Mouse (Mus musculus) forebrain, embryonic 15.5 days (tissue): ENCODE results near the gene Fbxo47. TPM values are rescaled to one million over a fixed set of nuclear protein-coding genes. Genes with fewer than 3 reads are reported as not detected.

Experiments used
- ATAC-seq: fragments of 200-750 bp; cut with Nextera tagmentation; replicated peaks from 2 replicates; pipeline ENCODE4 v1.8.0; 2017; ENCODE audit warnings: mild to moderate bottlenecking, moderate TSS enrichment, moderate library complexity
- H3K27ac ChIP-seq: fragments of 300-500 bp; sonication (generic); replicated peaks from 2 replicates; pipeline ENCODE4 v1.5.1; 2015; ENCODE audit warnings: mild to moderate bottlenecking, inconsistent platforms
- H3K27me3 ChIP-seq: fragments of 300-500 bp; sonication (generic); 2 replicates; pipeline ENCODE4 v1.6.1; 2015; ENCODE audit warnings: inconsistent platforms
- H3K36me3 ChIP-seq: fragments of 300-500 bp; sonication (generic); 2 replicates; pipeline ENCODE4 v1.6.1; 2015; ENCODE audit warnings: mild to moderate bottlenecking, inconsistent platforms
- H3K4me1 ChIP-seq: fragments of 300-500 bp; sonication (generic); 2 replicates; pipeline ENCODE4 v1.6.1; 2015; ENCODE audit warnings: inconsistent platforms
- H3K4me2 ChIP-seq: fragments of 300-500 bp; sonication (generic); replicated peaks from 2 replicates; pipeline ENCODE4 v1.6.1; 2015; ENCODE audit warnings: mild to moderate bottlenecking, inconsistent platforms
- H3K4me3 ChIP-seq: fragments of 300-500 bp; sonication (generic); 2 replicates; pipeline ENCODE4 v1.5.1; 2015; ENCODE audit warnings: mild to moderate bottlenecking, inconsistent platforms
- H3K9ac ChIP-seq: fragments of 300-500 bp; sonication (generic); replicated peaks from 2 replicates; pipeline ENCODE4 v1.6.1; 2015; ENCODE audit warnings: mild to moderate bottlenecking, inconsistent platforms
- H3K9me3 ChIP-seq: fragments of 300-500 bp; sonication (generic); 2 replicates; pipeline ENCODE4 v1.6.1; 2016; ENCODE audit warnings: inconsistent platforms
- WGBS: fragments of 180-500 bp; shearing (Covaris S2); methylation state at CpG from one replicate; pipeline ENCODE4 v1.1.7; 2015; ENCODE audit warnings: mixed read lengths; 5-methylcytosine and 5-hydroxymethylcytosine counted together
- polyA plus RNA-seq: library from polyadenylated mRNA; unstranded; fragments of >200 nt; fragmentation: Nextera tagmentation; extraction: Ambion mirVana; gene quantifications from 2 replicates; pipeline ENCODE4 v1.2.1, GENCODE M21; 2015

Fbxo47 gene
- 0.67 and 1.0 TPM in 2 replicates for polyA plus RNA-seq

DNA sequence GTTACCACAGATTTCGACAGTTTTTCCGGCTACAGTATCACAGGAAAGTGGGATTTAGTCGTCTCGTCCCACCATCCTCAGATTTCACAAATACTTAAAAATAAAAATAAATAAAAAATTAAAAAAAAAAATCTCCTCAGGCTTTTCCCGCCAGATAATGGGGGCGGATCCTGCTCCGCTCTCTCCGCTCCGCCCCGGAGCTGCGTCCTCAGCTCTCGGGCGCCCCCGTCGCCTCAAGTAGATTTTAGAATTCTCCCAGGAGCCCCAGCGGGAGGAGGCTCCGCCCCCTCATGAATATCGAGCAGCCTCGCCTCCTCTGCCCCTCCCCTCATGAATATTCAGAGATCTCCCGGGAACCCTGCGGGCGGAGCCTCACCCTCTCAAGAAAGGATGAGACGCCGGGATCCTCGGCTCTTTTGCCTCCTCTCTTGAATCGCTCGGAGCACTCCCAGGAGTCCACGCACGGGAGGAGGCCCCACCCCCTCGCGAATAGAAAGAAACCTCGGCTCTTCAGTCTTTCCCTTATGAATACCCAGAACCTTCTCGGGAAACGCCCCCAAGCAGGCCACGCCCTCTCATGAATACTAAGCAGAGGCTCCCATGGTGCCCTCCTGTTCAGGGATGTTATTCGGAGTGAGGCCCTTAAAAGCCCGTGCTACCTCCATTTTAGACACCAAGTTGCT is at the start of gene Fbxo47:
Fbxo47 (minus strand) TSS at position 237 of the 683 bp plus-strand sequence.
- Histone ChIP-seq H3K27ac (peak within 1 kb of the TSS; percentile 94), H3K9me3 (no peaks in the 10 kb centered on the region), H3K36me3 (no peaks in the 10 kb centered on the region), H3K27me3 (no peaks in the 10 kb centered on the region), H3K4me3 (peak within 1 kb of the TSS; percentile 53), H3K9ac (peak within 1 kb of the TSS; percentile 44), H3K4me1 (no peaks in the 10 kb centered on the region), H3K4me2 (peak within 1 kb of the TSS; percentile 57)
- WGBS, result under 1% methylated on average over 37 of the region's 37 CpGs
- ATAC-seq, result peak; percentile 96

DNA sequence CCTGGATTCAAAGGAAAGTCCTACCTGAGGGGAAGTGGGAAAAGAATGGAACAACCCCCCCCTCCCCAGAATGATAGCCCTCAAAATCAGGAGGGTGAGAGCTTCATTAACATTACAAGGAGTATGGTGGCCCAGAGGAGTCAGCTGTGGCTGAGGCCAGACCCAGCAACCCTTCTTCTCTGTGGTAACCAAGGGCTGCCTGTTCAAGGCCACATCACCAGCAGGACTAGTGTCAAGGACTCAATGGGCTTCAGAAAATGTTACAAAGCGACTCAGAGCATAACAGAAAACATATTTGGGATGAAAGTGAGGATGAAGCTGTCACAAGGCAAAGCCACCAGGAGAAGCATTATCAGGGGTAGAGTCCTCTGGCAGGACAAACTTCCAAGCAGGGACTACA is 49.6 kb upstream of the Fbxo47 start:
- Histone ChIP-seq H3K4me1 (no peaks in the 10 kb centered on the region), H3K9me3 (no peaks in the 10 kb centered on the region), H3K9ac (no peak overlapping the region), H3K27ac (no peak overlapping the region), H3K4me2 (no peak overlapping the region), H3K4me3 (no peak overlapping the region), H3K36me3 (no peaks in the 10 kb centered on the region), H3K27me3 (no peaks in the 10 kb centered on the region)
- no peak for ATAC-seq
- WGBS, result 70% methylated on average over 1 of the region's 1 CpGs

DNA sequence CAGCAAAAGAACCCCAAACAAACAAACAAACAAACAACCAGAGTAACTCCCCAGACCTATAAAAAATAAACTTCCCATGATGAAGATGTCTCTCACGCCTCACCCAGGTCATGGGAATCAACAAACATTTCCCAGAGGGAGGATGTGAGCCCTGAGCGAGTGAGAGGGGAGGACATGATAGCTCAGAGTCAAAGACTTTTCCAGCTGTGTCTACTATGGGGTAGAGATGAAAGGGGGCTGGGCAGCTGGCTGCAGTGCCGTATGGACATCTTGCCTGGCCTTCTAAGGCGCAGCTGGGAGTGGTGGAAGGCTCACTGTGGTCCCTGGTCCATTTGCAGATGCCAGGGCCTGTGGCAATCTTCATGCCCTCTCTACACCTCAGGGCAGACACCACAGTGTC is 45.0 kb upstream of the Fbxo47 start:
- no peaks in the 10 kb centered on the region for H3K36me3 ChIP-seq
- WGBS, result 79% methylated on average over 4 of the region's 4 CpGs
- ATAC-seq, result no peak
- no peak overlapping the region for H3K4me3 ChIP-seq
- H3K4me1 ChIP-seq, result no peaks in the 10 kb centered on the region
- H3K27me3 ChIP-seq, result no peaks in the 10 kb centered on the region
- H3K9me3 ChIP-seq, result no peaks in the 10 kb centered on the region
- H3K9ac ChIP-seq, result no peak overlapping the region
- no peak overlapping the region for H3K4me2 ChIP-seq
- H3K27ac ChIP-seq, result no peak overlapping the region

DNA sequence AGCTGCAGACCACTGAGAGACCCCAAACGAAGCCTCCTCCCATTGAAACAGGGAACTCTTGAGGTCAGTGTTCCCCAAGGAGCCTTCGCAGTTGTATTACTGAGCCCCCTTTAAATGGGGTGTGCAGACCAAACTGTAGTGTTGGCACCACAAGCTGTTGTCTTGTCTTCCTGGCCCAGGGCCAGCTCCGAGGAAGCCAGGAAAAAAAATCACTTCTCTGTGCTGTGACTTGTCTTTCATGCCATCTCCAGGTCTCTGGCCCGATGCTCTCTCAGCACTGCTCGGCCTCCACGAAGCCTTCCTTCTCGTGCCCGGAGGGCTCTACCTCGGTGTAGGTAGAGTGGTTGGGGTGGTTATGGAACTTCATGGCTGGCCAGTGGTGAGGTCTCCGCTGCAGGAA is 40.3 kb upstream of the Fbxo47 start:
- Histone ChIP-seq H3K4me1 (no peaks in the 10 kb centered on the region), H3K9me3 (no peaks in the 10 kb centered on the region), H3K27ac (no peak overlapping the region), H3K27me3 (no peaks in the 10 kb centered on the region), H3K4me2 (no peak overlapping the region), H3K36me3 (no peaks in the 10 kb centered on the region), H3K9ac (no peak overlapping the region), H3K4me3 (no peak overlapping the region)
- no peak for ATAC-seq
- 84% methylated on average over 10 of the region's 10 CpGs for WGBS

DNA sequence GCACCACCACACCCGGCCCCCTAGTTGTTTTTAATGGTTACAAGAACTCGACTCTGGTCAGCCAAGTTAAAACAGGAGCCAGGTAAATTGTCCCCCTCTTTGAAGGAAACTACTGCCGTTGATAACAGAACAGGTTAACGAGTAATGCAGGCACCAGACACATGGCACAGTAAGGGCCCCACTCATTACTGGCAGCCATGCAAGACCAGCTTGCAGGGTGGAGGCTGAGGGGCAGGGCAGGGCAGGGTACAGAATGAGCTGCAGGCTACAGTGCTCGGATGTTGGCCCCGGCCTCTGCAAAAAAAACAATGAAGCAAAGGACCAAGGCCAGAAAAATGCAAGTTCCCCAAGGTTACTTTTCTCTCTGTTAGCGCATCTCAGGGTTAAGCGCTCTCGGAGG is 39.7 kb upstream of the Fbxo47 start:
- no peak overlapping the region for H3K9ac ChIP-seq
- no peak for ATAC-seq
- no peak overlapping the region for H3K4me2 ChIP-seq
- no peaks in the 10 kb centered on the region for H3K9me3 ChIP-seq
- 72% methylated on average over 9 of the region's 9 CpGs for WGBS
- no peaks in the 10 kb centered on the region for H3K27me3 ChIP-seq
- H3K4me3 ChIP-seq, result no peak overlapping the region
- H3K36me3 ChIP-seq, result no peaks in the 10 kb centered on the region
- no peaks in the 10 kb centered on the region for H3K4me1 ChIP-seq
- no peak overlapping the region for H3K27ac ChIP-seq

DNA sequence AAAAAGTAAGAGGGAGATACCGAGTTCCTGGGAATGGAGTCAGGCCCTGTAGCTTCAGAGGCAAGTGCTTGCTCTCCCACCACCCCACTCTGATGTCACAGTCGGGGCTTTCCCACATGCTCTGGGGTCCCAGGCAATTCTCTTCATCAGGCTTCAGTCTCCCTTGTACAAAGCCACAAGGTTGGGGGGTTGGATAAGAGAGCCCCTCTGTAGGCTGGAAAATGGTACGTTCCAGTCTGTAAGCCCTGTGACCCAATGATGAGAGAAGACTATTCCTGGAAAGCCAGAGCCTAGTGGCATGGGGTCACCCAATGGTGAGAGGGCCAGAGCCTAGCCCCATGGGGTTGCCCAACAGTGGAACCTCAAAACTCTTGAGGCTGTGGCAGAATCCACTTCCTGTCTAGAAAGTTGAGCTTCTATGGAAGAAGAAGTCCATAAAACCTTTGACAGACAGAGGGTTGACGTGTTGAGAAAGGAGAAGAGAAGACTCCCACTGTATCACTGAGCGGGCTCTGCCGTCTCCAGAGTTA is 32.1 kb upstream of the Fbxo47 start:
- H3K4me1 ChIP-seq, result no peaks in the 10 kb centered on the region
- no peaks in the 10 kb centered on the region for H3K9me3 ChIP-seq
- H3K4me2 ChIP-seq, result no peak overlapping the region
- H3K36me3 ChIP-seq, result no peaks in the 10 kb centered on the region
- WGBS, result 88% methylated on average over 6 of the region's 6 CpGs
- H3K9ac ChIP-seq, result no peak overlapping the region
- no peak for ATAC-seq
- H3K4me3 ChIP-seq, result no peak overlapping the region
- H3K27ac ChIP-seq, result no peak overlapping the region
- H3K27me3 ChIP-seq, result no peaks in the 10 kb centered on the region

DNA sequence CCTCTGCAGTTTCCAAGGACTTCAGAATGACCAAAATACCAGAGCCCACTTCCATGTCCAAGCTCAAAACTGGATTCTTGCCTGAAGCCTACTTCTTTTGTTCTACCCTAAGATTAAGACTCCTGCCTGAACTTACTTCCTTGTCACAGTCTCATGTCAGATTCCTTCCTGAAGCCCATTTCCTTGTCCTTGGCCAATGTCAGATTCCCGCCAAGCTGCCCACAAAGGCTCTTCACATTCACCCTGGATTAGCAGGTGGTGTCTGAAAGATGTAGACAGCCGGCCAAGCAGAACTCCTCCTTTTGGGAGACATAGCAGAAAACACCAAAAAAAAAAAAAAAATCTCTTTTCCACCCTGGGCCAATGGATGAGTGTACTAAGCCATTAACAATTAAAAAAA is 31.5 kb upstream of the Fbxo47 start:
- ATAC-seq, result no peak
- Histone ChIP-seq H3K4me2 (no peak overlapping the region), H3K4me3 (no peak overlapping the region), H3K9ac (no peak overlapping the region), H3K36me3 (no peaks in the 10 kb centered on the region), H3K27ac (no peak overlapping the region), H3K9me3 (no peaks in the 10 kb centered on the region), H3K4me1 (no peaks in the 10 kb centered on the region), H3K27me3 (no peaks in the 10 kb centered on the region)
- WGBS, result 81% methylated on average over 2 of the region's 2 CpGs

DNA sequence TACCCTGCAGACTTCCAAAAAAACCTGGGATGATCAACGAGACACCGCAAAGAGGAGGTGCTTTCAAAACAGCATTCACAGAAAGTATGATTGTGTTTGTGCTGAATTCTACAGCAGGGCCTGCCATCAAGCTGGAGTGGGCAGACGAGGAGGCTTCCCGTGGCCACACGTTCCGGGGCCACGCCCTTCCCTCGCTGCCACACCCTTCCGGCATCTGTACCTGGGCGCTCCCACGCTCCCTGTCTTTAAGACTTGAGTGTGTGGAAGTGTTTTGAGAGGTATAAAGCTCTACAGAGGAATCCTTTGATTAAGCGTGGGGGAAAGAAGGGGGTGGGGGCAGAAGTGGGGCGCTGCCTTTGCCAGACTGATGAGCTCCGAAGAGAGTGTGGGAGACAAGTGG is 29.2 kb upstream of the Fbxo47 start:
- Histone ChIP-seq H3K27me3 (no peaks in the 10 kb centered on the region), H3K27ac (no peak overlapping the region), H3K4me1 (no peaks in the 10 kb centered on the region), H3K9me3 (no peaks in the 10 kb centered on the region), H3K9ac (no peak overlapping the region), H3K4me3 (no peak overlapping the region), H3K4me2 (no peak overlapping the region), H3K36me3 (no peaks in the 10 kb centered on the region)
- no peak for ATAC-seq
- 89% methylated on average over 14 of the region's 14 CpGs for WGBS

DNA sequence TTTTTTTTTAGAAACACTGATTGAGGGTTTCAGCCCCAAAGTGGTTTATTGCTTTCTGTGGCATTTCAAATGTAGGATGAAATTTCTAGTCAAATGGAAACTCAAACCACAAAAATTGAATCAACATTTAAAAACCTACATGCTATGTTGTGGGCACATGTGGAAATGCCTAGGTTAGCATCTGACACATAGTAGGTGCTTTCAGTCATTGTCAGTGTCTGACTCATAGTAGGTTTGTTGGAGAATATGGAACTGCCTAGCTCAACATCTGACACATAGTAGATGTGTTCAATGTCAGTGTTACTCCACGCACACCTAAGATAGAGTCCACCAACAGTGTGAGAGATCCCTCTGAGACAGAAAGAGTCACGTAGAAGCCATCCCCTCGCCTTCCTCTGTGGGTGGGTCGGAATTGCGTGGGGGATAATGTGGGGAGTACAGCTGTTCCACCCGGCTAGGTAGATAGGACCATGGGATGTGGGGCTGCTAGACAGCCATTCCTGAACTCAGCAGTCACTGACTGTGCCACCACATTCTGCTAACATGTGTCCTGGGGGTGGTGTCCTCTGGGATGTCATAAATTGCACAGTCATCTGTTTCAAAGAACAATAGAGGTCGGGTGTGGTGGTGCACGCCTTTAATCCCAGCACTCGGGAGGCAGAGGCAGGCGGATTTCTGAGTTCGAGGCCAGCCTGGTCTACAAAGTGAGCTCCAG is 24.8 kb upstream of the Fbxo47 start:
- WGBS, result 89% methylated on average over 11 of the region's 11 CpGs
- Histone ChIP-seq H3K27me3 (no peaks in the 10 kb centered on the region), H3K27ac (no peak overlapping the region), H3K9me3 (no peaks in the 10 kb centered on the region), H3K4me3 (no peak overlapping the region), H3K9ac (no peak overlapping the region), H3K4me1 (no peaks in the 10 kb centered on the region), H3K36me3 (no peaks in the 10 kb centered on the region), H3K4me2 (no peak overlapping the region)
- ATAC-seq, result no peak

DNA sequence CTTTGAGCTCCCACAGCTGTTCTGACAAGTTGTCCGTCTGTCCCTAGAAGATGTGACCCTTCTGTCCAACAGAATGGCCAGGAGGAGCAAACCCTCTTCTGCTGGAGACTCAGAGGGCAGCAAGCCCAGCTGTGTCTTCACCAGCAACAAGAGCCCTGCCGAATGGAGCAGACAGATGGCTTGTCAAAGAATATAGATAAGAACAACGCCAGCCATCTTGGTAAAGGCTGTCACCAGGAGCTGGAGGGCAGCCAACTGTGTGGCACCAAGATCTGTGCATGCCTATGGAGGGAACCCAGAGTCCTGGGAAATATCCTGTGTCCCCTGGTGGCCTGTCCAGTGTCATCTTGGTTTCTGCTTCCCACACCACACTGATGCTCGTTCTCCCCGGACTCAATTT is 24.0 kb upstream of the Fbxo47 start:
- H3K27me3 ChIP-seq, result no peaks in the 10 kb centered on the region
- H3K9me3 ChIP-seq, result no peaks in the 10 kb centered on the region
- no peak for ATAC-seq
- H3K4me2 ChIP-seq, result no peak overlapping the region
- H3K9ac ChIP-seq, result no peak overlapping the region
- no peak overlapping the region for H3K4me3 ChIP-seq
- H3K27ac ChIP-seq, result no peak overlapping the region
- 80% methylated on average over 5 of the region's 5 CpGs for WGBS
- H3K4me1 ChIP-seq, result no peaks in the 10 kb centered on the region
- no peaks in the 10 kb centered on the region for H3K36me3 ChIP-seq

DNA sequence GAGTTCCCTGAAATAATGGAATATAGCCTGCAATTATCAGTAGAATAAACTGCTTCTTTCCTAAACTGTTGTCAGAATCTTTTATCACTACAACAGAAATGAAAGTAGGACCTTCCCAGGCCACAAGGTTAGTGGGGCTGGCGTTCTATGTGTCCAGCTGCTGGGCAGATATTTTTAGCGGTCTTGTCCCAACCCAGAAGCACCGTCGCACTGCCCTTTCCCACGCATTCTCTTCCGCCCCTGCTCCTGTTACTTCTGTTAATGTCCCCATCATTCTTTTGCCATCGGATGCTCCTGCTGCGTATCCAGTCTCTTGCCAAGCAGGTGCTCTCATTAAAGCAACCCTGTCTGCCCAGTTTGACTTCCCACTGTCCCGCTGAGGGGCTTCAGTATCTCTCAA is 23.0 kb upstream of the Fbxo47 start:
- H3K4me2 ChIP-seq, result no peak overlapping the region
- WGBS, result 88% methylated on average over 9 of the region's 9 CpGs
- no peak overlapping the region for H3K4me3 ChIP-seq
- no peak overlapping the region for H3K27ac ChIP-seq
- no peaks in the 10 kb centered on the region for H3K4me1 ChIP-seq
- no peaks in the 10 kb centered on the region for H3K27me3 ChIP-seq
- no peaks in the 10 kb centered on the region for H3K36me3 ChIP-seq
- ATAC-seq, result no peak
- no peaks in the 10 kb centered on the region for H3K9me3 ChIP-seq
- no peak overlapping the region for H3K9ac ChIP-seq

DNA sequence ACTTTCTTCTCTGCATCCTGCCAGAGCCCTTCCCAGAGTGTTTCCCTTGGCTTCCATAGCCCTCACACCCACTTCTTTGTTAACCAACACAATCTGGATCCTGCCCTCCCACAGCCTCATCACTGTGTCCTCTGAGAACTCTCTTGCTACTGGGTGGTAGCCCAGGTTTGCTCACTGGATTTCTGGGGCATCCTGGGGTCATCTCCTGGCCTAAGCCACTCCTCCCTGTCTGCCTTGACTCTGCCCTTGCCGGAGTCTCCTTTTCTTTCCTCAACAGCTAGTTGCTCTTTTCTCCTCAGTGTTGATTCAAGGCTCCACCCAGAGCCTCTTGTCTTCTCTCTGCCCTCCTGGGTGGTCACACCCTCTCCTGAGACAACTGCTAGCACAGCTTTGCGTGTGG is 22.0 kb upstream of the Fbxo47 start:
- no peak overlapping the region for H3K9ac ChIP-seq
- H3K4me3 ChIP-seq, result no peak overlapping the region
- no peaks in the 10 kb centered on the region for H3K9me3 ChIP-seq
- H3K36me3 ChIP-seq, result no peaks in the 10 kb centered on the region
- 67% methylated on average over 2 of the region's 2 CpGs for WGBS
- no peak for ATAC-seq
- no peaks in the 10 kb centered on the region for H3K27me3 ChIP-seq
- no peaks in the 10 kb centered on the region for H3K4me1 ChIP-seq
- H3K4me2 ChIP-seq, result no peak overlapping the region
- no peak overlapping the region for H3K27ac ChIP-seq
